Mouse (Mus musculus): Measurements from ENCODE around the gene Sh3bgrl3. TPM values are rescaled to one million over a fixed set of nuclear protein-coding genes. Genes with fewer than 3 reads are reported as not detected.

Sh3bgrl3 gene
- polyA plus RNA-seq, 1 experiment from 2014 or later, result 220 TPM

GRCm38 (mm10) chr4:134098628-134099027 lies 30.0 kb downstream of the Sh3bgrl3 start:
- Histone ChIP-seq H3K27me3 (ENCODE audit: control insufficient read depth, insufficient read depth, low read length) (no peaks in the 10 kb centered on the region), H3K4me1 (ENCODE audit: control insufficient read depth, insufficient read depth, low read length) (peaks cover 6% of the 10 kb centered on the region; the same call in 1 of the 2 replicates), H3K9ac (ENCODE audit: low read depth, low read length) (no peak overlapping the region), H3K36me3 (ENCODE audit: control insufficient read depth, insufficient read depth, low read length) (no peaks in the 10 kb centered on the region), H3K4me2 (no peak overlapping the region), H3K4me3 (ENCODE audit: low read depth, low read length) (no peak overlapping the region), H3K27ac (ENCODE audit: low read depth, low read length) (no peak overlapping the region), H3K9me3 (replicated peaks; ENCODE audit: control insufficient read depth, low read length) (no peaks in the 10 kb centered on the region)
- ATAC-seq (replicated peaks; ENCODE audit: insufficient number of reproducible peaks, low FRiP score, low TSS enrichment), result no peak
- WGBS (ENCODE audit: insufficient replicate concordance), result 31% methylated on average over 8 of the region's 8 CpGs

GRCm38 (mm10) chr4:134097015-134097608 lies 31.5 kb downstream of the Sh3bgrl3 start:
- no peaks in the 10 kb centered on the region for H3K9me3 ChIP-seq (replicated peaks; ENCODE audit: control insufficient read depth, low read length)
- H3K4me2 ChIP-seq, result no peak overlapping the region
- H3K27me3 ChIP-seq (ENCODE audit: control insufficient read depth, insufficient read depth, low read length), result no peaks in the 10 kb centered on the region
- no peak for ATAC-seq (replicated peaks; ENCODE audit: insufficient number of reproducible peaks, low FRiP score, low TSS enrichment)
- peaks cover 6% of the 10 kb centered on the region; the same call in 1 of the 2 replicates for H3K4me1 ChIP-seq (ENCODE audit: control insufficient read depth, insufficient read depth, low read length)
- no peak overlapping the region for H3K4me3 ChIP-seq (ENCODE audit: low read depth, low read length)
- H3K9ac ChIP-seq (ENCODE audit: low read depth, low read length), result no peak overlapping the region
- H3K36me3 ChIP-seq (ENCODE audit: control insufficient read depth, insufficient read depth, low read length), result no peaks in the 10 kb centered on the region
- no peak overlapping the region for H3K27ac ChIP-seq (ENCODE audit: low read depth, low read length)
- 65% methylated on average over 5 of the region's 5 CpGs for WGBS (ENCODE audit: insufficient replicate concordance)

GRCm38 (mm10) chr4:134096120-134096519 lies 32.5 kb downstream of the Sh3bgrl3 start:
- Histone ChIP-seq H3K27me3 (ENCODE audit: control insufficient read depth, insufficient read depth, low read length) (no peaks in the 10 kb centered on the region), H3K9ac (ENCODE audit: low read depth, low read length) (no peak overlapping the region), H3K4me2 (no peak overlapping the region), H3K4me3 (ENCODE audit: low read depth, low read length) (no peak overlapping the region), H3K27ac (ENCODE audit: low read depth, low read length) (no peak overlapping the region), H3K9me3 (replicated peaks; ENCODE audit: control insufficient read depth, low read length) (no peaks in the 10 kb centered on the region), H3K36me3 (ENCODE audit: control insufficient read depth, insufficient read depth, low read length) (no peaks in the 10 kb centered on the region), H3K4me1 (ENCODE audit: control insufficient read depth, insufficient read depth, low read length) (peaks cover 6% of the 10 kb centered on the region; the same call in 1 of the 2 replicates)
- ATAC-seq (replicated peaks; ENCODE audit: insufficient number of reproducible peaks, low FRiP score, low TSS enrichment), result no peak
- 81% methylated on average over 3 of the region's 3 CpGs for WGBS (ENCODE audit: insufficient replicate concordance)

- H3K4me2 ChIP-seq, result no peak within 1 kb of the TSS
- H3K9me3 ChIP-seq (replicated peaks; ENCODE audit: control insufficient read depth, low read length), result no peaks in the 10 kb centered on the region
- H3K27me3 ChIP-seq (ENCODE audit: control insufficient read depth, insufficient read depth, low read length), result no peaks in the 10 kb centered on the region
- no peak within 1 kb of the TSS for H3K27ac ChIP-seq (ENCODE audit: low read depth, low read length)
- no peak within 1 kb of the TSS for H3K4me3 ChIP-seq (ENCODE audit: low read depth, low read length)
- peaks cover 6% of the 10 kb centered on the region; the same call in 1 of the 2 replicates for H3K4me1 ChIP-seq (ENCODE audit: control insufficient read depth, insufficient read depth, low read length)
- no peaks in the 10 kb centered on the region for H3K36me3 ChIP-seq (ENCODE audit: control insufficient read depth, insufficient read depth, low read length)
- no peak for ATAC-seq (replicated peaks; ENCODE audit: insufficient number of reproducible peaks, low FRiP score, low TSS enrichment)
- 61% methylated on average over 3 of the region's 3 CpGs for WGBS (ENCODE audit: insufficient replicate concordance)
- no peak within 1 kb of the TSS for H3K9ac ChIP-seq (ENCODE audit: low read depth, low read length)
Observed at GRCm38 (mm10) chr4:134094923-134095547, 33.6 kb downstream of the Sh3bgrl3 start, which contains the start of gene Cd52. Gene Cd52 (minus strand): TSS chr4:134095082.

GRCm38 (mm10) chr4:134094004-134094564 lies 34.5 kb downstream of the Sh3bgrl3 start:
- Histone ChIP-seq H3K4me3 (ENCODE audit: low read depth, low read length) (no peak overlapping the region), H3K9ac (ENCODE audit: low read depth, low read length) (no peak overlapping the region), H3K36me3 (ENCODE audit: control insufficient read depth, insufficient read depth, low read length) (no peaks in the 10 kb centered on the region), H3K4me1 (ENCODE audit: control insufficient read depth, insufficient read depth, low read length) (peaks cover 6% of the 10 kb centered on the region; the same call in 1 of the 2 replicates), H3K27ac (ENCODE audit: low read depth, low read length) (no peak overlapping the region), H3K27me3 (ENCODE audit: control insufficient read depth, insufficient read depth, low read length) (no peaks in the 10 kb centered on the region), H3K9me3 (replicated peaks; ENCODE audit: control insufficient read depth, low read length) (no peaks in the 10 kb centered on the region), H3K4me2 (no peak overlapping the region)
- no peak for ATAC-seq (replicated peaks; ENCODE audit: insufficient number of reproducible peaks, low FRiP score, low TSS enrichment)
- 80% methylated on average over 7 of the region's 7 CpGs for WGBS (ENCODE audit: insufficient replicate concordance)

GRCm38 (mm10) chr4:134092382-134093288 lies 36.0 kb downstream of the Sh3bgrl3 start:
- Histone ChIP-seq H3K27ac (ENCODE audit: low read depth, low read length) (no peak overlapping the region), H3K4me1 (ENCODE audit: control insufficient read depth, insufficient read depth, low read length) (no peaks in the 10 kb centered on the region), H3K27me3 (ENCODE audit: control insufficient read depth, insufficient read depth, low read length) (no peaks in the 10 kb centered on the region), H3K4me3 (ENCODE audit: low read depth, low read length) (no peak overlapping the region), H3K4me2 (no peak overlapping the region), H3K9ac (ENCODE audit: low read depth, low read length) (no peak overlapping the region), H3K36me3 (ENCODE audit: control insufficient read depth, insufficient read depth, low read length) (no peaks in the 10 kb centered on the region), H3K9me3 (replicated peaks; ENCODE audit: control insufficient read depth, low read length) (no peaks in the 10 kb centered on the region)
- ATAC-seq (replicated peaks; ENCODE audit: insufficient number of reproducible peaks, low FRiP score, low TSS enrichment), result no peak
- WGBS (ENCODE audit: insufficient replicate concordance), result 66% methylated on average over 6 of the region's 6 CpGs

GRCm38 (mm10) chr4:134091225-134091529 lies 37.4 kb downstream of the Sh3bgrl3 start:
- 70% methylated on average over 6 of the region's 6 CpGs for WGBS (ENCODE audit: insufficient replicate concordance)
- H3K4me1 ChIP-seq (ENCODE audit: control insufficient read depth, insufficient read depth, low read length), result no peaks in the 10 kb centered on the region
- H3K36me3 ChIP-seq (ENCODE audit: control insufficient read depth, insufficient read depth, low read length), result no peaks in the 10 kb centered on the region
- H3K4me3 ChIP-seq (ENCODE audit: low read depth, low read length), result no peak overlapping the region
- H3K27ac ChIP-seq (ENCODE audit: low read depth, low read length), result no peak overlapping the region
- H3K9me3 ChIP-seq (replicated peaks; ENCODE audit: control insufficient read depth, low read length), result no peaks in the 10 kb centered on the region
- no peak overlapping the region for H3K9ac ChIP-seq (ENCODE audit: low read depth, low read length)
- no peak overlapping the region for H3K4me2 ChIP-seq
- no peaks in the 10 kb centered on the region for H3K27me3 ChIP-seq (ENCODE audit: control insufficient read depth, insufficient read depth, low read length)
- ATAC-seq (replicated peaks; ENCODE audit: insufficient number of reproducible peaks, low FRiP score, low TSS enrichment), result no peak

- ATAC-seq (replicated peaks; ENCODE audit: insufficient number of reproducible peaks, low FRiP score, low TSS enrichment), result no peak
- H3K27me3 ChIP-seq (ENCODE audit: control insufficient read depth, insufficient read depth, low read length), result no peaks in the 10 kb centered on the region
- H3K9ac ChIP-seq (ENCODE audit: low read depth, low read length), result no peak overlapping the region
- 70% methylated on average over 16 of the region's 16 CpGs for WGBS (ENCODE audit: insufficient replicate concordance)
- no peak overlapping the region for H3K27ac ChIP-seq (ENCODE audit: low read depth, low read length)
- H3K4me2 ChIP-seq, result no peak overlapping the region
- no peak overlapping the region for H3K4me3 ChIP-seq (ENCODE audit: low read depth, low read length)
- no peaks in the 10 kb centered on the region for H3K4me1 ChIP-seq (ENCODE audit: control insufficient read depth, insufficient read depth, low read length)
- H3K9me3 ChIP-seq (replicated peaks; ENCODE audit: control insufficient read depth, low read length), result no peaks in the 10 kb centered on the region
- H3K36me3 ChIP-seq (ENCODE audit: control insufficient read depth, insufficient read depth, low read length), result no peaks in the 10 kb centered on the region
Observed at GRCm38 (mm10) chr4:134090521-134091224, 37.9 kb downstream of the Sh3bgrl3 start.

Measured in heart, embryonic 11.5 days (tissue).